Mouse (Mus musculus): Measurements from ENCODE around the gene Vangl1. TPM values are rescaled to one million over a fixed set of nuclear protein-coding genes. Genes with fewer than 3 reads are reported as not detected.

The Vangl1 gene
- polyA plus RNA-seq, 1 experiment = 22.2 TPM

GRCm38 (mm10) chr3:102142947-102143346 is 61.5 kb downstream of the Vangl1 start:
- no peak for DNase-seq (ENCODE audit: low spot score)

GRCm38 (mm10) chr3:102141893-102142292 is 62.6 kb downstream of the Vangl1 start:
- no peak for DNase-seq (ENCODE audit: low spot score)

GRCm38 (mm10) chr3:102141451-102141850 is 63.0 kb downstream of the Vangl1 start:
- DNase-seq (ENCODE audit: low spot score) = no peak

- no peak for DNase-seq (ENCODE audit: low spot score)
These were observed 63.9 kb downstream of the Vangl1 start for GRCm38 (mm10) chr3:102140606-102141005.

GRCm38 (mm10) chr3:102138899-102139298 is 65.6 kb downstream of the Vangl1 start:
- no peak for DNase-seq (ENCODE audit: low spot score)

GRCm38 (mm10) chr3:102137158-102137557 is 67.3 kb downstream of the Vangl1 start:
- DNase-seq (ENCODE audit: low spot score) = no peak

- peak; percentile 59 for DNase-seq (ENCODE audit: low spot score)
These were observed 68.9 kb downstream of the Vangl1 start for GRCm38 (mm10) chr3:102135389-102136113.

GRCm38 (mm10) chr3:102131627-102132324 is 72.7 kb downstream of the Vangl1 start:
- DNase-seq (ENCODE audit: low spot score) = no peak

GRCm38 (mm10) chr3:102130478-102130877 is 74.0 kb downstream of the Vangl1 start:
- no peak for DNase-seq (ENCODE audit: low spot score)

GRCm38 (mm10) chr3:102128242-102128641 is 76.3 kb downstream of the Vangl1 start:
- no peak for DNase-seq (ENCODE audit: low spot score)

GRCm38 (mm10) chr3:102127114-102127513 is 77.4 kb downstream of the Vangl1 start:
- no peak for DNase-seq (ENCODE audit: low spot score)

GRCm38 (mm10) chr3:102125546-102125945 is 78.9 kb downstream of the Vangl1 start:
- DNase-seq (ENCODE audit: low spot score) = no peak

- no peak for DNase-seq (ENCODE audit: low spot score)
These were observed 80.8 kb downstream of the Vangl1 start for GRCm38 (mm10) chr3:102123654-102124053.

- no peak for DNase-seq (ENCODE audit: low spot score)
These were observed 82.4 kb downstream of the Vangl1 start for GRCm38 (mm10) chr3:102122046-102122445.

GRCm38 (mm10) chr3:102120947-102121346 is 83.5 kb downstream of the Vangl1 start:
- no peak for DNase-seq (ENCODE audit: low spot score)

- DNase-seq (ENCODE audit: low spot score) = no peak
These were observed 92.4 kb downstream of the Vangl1 start for GRCm38 (mm10) chr3:102111979-102112599.

GRCm38 (mm10) chr3:102108201-102108600 is 96.3 kb downstream of the Vangl1 start:
- no peak for DNase-seq (ENCODE audit: low spot score)

GRCm38 (mm10) chr3:102103811-102104565 is 100.5 kb downstream of the Vangl1 start:
- no peak for DNase-seq (ENCODE audit: low spot score)
